Mouse (Mus musculus): ENCODE measurements around the gene Reep6.

- TF ChIP-seq CTCF (IDR thresholded peaks at IDR 0.05; ENCODE audit: borderline replicate concordance, insufficient read depth, low read length), result no peak
- no peak for TF ChIP-seq POLR2A (IDR thresholded peaks at IDR 0.05; ENCODE audit: low read depth, low read length)
Measured at GRCm38 (mm10) chr10:80365736-80366135, 36.0 kb downstream of the Reep6 start.

All from embryonic fibroblast, embryonic 13.5 days (primary cell).